Mouse (Mus musculus) gonadal fat pad, adult 2 months (tissue): Measurements from ENCODE around the gene Prpf4. TPM values are rescaled to one million over a fixed set of nuclear protein-coding genes. Genes with fewer than 3 reads are reported as not detected.

ENCODE experiments used
- DNase-seq: peaks from one replicate; pipeline ENCODE4 v3.0.0-alpha.2; 2012; ENCODE audit warnings: low read depth
- polyA plus RNA-seq: library from polyadenylated mRNA; depleted of rRNA; stranded (reverse); fragments of >200 nt; gene quantifications from 2 replicates; pipeline ENCODE4 v1.2.3, GENCODE M21; 2012; rRNA removed

The Prpf4 gene
- polyA plus RNA-seq: 13.7 and 14.8 TPM in 2 replicates

DNA sequence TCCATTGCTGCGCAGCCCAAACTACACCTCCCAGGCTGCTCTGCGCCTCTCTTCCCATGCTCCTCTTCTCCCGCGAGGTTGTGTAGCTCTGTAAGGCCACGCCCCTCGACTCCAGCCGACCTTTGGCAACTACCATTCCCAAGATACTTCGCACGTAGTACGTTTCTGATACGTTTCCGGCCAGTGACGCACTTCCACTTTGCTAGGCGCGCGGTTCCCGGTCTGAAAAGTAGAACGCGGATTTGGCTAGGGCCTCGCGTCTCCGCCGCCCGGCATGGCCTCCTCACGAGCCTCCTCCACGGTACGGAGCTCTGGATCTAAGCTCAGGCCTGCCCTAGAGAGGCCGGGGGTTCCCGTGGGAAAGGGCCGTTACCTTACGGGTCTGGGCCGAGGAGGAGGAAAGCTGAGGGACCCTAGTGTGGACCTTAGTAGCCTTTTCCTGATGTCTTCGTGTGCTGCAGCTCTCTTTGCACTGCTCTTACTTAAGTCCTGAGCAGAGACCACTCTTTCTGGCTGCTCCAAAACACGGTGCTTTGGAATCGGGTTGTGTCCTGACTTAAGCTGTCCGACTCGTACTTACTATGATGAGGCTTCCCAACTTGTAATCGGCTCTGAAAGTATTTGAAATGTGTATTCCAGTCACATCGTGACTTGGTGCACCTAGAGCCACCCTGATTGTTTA lies at the start of gene Prpf4, which contains the start of gene Cdc26:
Gene Prpf4 (plus strand): TSS at position 197 of the 682 bp plus-strand sequence.
Gene Cdc26 (minus strand): TSS at position 42 of the 682 bp plus-strand sequence.
- DNase-seq: peak; percentile 89

DNA sequence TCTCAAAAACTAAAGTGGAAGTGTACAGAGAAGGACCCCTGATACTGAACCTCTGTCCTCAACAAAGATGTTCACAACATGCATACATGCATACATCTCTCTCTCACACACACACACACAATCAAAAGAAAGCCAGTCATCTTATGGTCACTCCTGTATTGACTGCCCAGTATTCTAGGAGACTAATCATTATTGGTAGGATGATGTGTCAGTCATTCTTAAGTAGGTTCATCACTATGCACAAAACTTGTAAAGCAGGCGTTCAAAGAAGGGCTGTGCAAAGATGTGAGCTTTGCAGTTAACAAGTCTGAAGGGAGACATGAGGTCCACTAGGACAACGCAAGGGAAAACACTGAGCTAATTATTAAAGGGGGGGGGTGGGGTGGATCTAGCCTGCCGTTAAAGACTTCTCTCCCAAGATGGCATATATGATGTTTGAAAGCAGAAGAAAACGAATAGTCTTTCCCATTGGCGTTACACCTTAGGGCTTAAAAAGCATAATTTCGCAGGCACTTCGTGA lies 49.3 kb upstream of the Prpf4 start:
- no peak for DNase-seq

DNA sequence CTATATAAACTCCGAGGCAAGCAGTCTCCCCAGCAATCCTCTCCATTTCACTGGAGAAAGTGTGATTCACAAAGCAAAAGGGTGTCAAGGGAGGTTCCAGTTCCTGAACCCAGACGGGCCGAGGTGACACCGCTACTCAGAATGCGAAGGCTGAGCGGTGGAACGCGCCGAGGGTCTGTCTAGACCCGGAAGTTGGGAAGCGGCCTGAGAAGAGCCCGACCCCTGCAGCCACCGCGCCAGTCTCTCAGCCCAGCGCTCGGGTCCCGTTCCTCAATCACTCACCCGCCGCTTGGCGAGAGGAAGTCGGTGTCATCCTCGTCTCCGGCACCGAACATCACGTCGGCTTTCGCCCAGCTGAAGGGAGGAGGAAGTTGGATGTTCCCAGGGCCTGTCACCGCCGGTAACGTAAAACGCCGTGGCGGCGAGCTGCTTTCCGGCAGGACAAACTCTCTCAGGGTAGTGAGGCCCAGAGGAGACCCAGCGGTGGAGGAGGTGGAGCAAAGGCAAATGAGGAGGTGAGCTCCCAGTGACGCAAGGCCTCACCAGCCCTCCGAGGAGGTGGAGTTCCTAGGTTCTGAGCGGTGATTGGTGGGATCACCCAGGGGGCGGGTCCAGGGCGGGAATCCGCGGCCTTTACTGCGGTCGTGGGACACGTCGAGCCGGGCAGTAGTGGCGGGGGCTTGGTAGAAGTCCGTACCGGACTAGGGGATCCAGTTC lies 48.4 kb upstream of the Prpf4 start, which contains the start of the genes Fkbp15 and Slc31a1:
Gene Fkbp15 (minus strand): TSS at position 461 of the 717 bp plus-strand sequence.
Gene Slc31a1 (plus strand): TSS at position 640 of the 717 bp plus-strand sequence.
- DNase-seq: peak; percentile 83

DNA sequence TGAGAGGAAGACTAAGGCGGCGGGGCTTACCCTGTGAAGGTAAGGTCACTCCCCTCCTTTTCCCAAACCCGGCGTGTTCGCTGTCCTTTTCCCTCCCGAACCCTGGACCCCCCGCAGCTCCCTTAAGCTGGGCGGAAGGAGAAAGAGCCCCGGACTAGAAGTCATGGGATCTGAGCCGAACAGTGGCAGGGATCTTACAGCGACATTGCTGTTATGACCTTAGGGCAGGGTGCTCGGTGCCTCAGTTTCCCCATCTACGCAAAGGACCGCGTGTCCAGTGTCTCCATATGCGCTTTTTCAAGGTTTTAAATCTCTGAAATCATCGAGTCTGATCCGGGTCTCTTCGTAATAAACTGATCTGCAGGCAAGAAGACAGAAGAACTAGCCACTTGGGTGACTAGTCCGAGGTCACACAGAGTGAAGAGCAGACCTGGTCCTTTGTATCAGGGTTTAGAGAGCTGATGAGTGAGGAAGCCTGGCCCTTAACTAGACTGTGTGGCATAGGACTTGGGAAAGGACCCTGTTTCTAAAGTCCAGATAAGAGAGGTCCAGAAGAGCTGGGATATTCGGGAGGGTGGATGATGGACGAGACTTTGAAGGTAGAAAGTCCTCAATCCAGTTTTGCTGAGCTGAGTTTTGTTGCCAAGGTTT lies 47.7 kb upstream of the Prpf4 start:
- no peak for DNase-seq

DNA sequence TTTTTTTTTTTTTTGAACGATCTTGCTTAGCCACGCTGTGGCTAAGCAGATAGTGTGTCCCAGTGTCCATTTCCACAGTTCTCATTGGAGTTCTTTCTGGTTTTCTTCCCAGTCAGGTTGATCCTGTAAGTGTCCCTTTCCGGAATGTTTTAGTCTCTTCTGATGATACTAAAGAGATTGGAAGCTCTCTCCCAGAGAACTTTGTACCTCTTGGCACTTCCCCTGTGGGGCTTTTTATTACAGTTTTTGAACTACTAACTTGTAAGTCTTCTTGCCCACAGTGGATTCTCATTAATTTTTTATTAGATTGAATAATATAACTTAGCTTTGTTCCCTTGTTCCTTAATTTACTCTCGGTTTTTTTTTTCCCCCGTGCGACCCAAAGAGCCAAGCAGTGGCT lies 47.0 kb upstream of the Prpf4 start:
- no peak for DNase-seq

DNA sequence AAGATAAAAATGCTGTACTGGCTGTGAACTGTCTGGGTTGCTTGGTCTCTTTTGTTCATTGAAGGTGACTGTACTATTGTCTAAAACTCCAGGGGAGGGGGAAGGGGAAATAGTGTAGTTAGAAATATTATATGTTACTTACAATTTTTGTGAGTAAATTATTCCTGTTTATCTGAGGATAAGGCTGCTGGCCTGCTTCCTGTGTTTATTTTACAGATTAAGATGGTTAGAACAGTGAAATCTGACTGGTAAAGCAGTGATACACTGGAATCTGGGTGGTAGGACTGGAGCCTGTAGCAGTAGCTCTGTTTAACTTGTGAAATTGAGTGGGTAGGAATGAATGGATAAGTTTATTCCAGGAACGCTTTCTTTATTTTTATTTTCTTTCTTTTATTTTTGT lies 46.6 kb upstream of the Prpf4 start:
- DNase-seq: no peak

DNA sequence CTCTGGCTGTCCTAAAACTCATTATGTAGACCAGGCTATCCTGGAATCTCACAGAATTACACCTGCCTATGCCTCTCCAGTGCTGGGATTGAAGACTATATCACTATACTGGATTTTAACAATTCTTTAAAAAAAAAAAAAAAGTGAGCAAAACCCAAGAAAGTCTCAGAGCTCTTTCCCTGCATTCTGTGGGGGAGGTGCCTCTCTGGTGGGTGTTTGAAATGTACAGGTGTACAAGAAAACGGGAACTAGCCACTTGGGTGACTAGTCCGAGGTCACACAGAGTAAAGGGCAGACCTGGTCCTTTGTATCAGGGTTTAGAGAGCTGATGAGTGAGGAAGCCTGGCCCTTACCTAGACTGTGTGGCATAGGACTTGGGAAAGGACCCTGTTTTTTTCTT lies 46.2 kb upstream of the Prpf4 start:
- no peak for DNase-seq

DNA sequence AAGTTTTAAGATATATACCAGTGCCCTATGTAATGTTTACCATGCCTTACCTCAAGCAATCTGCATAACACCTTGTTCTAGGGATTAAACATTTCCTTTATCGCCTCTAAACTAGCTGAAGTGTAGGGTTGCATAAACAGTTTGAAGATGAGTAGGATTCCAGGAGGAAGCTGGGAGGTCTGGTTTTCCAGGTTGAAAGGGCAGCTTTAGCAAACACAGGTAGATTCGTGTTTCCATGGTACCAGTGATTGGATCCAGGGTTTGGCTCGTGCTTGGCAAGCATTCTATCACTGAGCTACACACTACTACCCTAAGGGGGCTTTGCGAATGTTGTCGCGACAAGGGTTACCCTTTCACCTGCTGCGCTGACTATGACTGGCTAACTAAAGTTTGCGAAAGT lies 44.3 kb upstream of the Prpf4 start:
- DNase-seq: peak; percentile 66

DNA sequence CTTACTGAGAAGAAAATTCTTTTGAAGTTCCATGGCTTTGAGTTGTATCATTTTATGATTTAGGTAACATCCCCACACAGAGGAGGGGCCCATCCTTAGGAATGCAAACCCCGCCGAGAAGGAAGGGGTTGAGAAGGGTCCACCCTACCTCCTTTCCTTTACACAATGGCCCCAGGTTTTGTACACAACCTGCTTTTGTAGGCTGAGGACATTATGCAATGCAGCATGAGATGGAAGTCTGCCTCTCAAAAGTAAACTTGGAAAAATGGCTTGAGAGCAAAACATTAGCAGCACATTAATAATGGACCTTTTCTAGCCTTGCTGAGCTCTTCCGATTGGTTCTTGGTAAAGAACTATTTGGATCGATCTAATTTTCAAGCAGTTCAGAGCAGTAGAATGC lies 42.3 kb upstream of the Prpf4 start:
- DNase-seq: no peak

DNA sequence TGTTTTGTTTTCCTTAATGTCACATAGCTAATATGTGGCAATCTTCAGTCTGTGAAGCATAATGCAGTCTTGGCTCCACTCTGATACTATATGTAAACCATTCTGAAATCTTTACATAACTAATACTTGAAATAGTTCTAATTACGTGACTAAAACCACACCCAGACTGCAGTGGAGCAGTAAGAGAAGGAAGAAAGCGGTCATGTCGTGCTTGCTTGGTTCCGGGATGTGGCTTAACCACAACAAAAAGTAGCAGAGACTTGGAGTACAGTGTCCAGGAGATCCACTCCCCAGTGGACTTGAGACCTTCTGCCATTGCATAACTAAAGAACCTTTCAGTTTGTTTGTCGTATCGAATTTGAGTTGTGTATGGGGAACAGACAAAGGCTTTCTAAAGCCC lies 41.0 kb upstream of the Prpf4 start:
- no peak for DNase-seq

DNA sequence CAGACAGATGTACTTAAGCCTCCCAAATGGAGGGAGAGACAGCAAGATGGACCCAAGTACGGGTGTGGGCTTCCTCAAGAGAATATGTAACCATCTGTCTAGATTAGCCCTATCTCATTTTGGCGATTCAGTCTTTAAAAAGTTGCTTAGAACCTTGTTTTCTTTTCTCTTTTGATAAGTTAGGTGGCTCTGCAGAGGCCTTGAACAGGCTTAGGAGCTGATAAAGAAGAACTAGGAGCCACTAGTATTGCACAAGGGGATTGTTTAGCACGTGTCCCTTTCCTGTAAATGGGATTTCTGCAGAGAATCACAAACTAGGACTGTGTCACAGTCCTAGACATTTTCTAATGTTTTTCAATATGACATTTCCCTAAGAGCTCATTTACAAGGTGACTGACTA lies 39.5 kb upstream of the Prpf4 start:
- no peak for DNase-seq

DNA sequence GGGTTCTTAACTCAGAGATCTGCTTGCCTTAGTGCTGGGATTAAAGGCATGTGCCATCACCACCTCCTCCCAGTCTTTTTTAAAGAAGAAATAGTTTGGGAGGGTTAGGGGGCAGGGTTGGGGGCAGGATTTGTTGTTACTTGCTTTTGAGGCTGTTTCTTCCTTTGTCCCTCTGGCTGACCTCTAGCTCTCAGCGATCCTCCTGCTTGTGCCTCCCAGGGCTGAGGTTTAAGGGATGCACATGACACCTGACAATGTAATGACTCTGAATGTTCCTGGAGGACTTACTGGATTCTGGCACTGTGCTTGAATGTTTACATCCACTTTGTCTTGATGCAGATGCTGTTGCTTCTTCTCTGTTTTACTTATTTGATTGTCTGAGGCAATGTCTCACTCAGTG lies 36.2 kb upstream of the Prpf4 start:
- no peak for DNase-seq

DNA sequence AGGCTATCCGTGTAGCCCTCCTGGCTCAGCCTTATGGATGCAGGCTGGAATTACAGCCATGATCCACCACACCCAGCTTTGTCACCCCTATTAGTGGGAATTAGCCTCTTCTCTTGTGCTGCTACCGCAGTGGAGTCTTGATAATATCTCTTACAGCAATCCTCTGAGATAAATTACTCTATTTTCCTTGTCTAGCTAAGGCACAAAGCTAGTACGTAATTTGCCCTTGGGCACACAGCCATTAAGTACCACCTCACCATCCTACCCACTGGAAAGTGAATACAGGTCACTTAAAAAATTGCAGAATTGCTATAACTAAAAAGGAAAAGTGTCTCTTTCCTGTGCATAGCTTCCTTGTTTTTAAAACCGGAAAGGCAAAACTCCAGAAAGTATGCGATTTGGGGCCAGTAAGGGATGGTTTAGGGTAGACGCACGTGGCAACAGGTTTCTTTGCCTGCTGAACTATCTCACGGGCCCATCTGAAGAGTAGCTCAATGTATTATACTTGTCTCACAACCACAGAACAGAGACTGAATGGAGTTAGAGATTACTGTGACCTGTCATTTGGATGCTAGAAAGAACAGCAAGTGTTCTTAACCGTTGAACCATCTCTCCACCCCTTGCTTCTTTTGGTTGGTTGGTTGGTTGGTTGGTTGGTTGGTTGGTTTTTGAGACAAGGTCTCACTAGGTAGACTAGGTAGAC lies 35.6 kb upstream of the Prpf4 start:
- DNase-seq: no peak

DNA sequence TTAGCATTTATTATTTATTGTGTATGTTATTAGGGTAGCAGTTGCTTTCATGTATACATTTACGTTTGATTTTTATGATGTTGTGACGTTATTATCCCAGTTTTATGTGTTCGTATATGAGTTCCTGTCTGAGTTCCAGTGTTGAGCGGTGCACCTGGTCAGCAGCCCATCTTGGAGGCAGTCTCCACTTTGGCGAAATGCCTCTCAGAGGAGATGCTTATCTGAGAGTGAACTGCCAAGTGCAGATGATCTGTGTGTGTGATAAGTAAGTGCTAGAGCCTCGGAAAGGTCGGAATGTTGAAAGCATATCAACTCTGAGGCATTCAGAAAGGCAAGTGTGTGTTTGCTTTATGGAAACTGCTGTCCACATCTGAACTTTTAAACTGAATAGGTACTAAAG lies 34.9 kb upstream of the Prpf4 start:
- DNase-seq: no peak

DNA sequence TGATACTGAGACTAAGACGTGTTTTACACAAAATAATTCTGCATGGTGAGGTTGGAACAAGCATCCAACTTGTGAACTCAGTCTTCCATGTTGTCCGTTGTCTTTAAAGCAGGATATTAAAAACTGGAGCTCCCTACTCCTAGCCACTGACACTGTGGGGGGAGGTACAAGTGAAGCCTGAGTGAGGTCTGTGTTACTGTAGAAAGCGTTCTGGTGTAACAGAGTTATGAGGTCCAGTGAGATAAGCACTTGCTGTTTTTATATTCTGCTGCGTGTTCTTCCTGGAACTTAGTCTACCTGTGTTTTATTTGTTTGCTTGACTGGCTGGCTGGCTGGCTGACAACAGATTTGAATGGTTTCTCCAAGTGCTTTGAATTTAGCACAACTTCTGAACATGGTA lies 34.3 kb upstream of the Prpf4 start:
- DNase-seq: no peak

DNA sequence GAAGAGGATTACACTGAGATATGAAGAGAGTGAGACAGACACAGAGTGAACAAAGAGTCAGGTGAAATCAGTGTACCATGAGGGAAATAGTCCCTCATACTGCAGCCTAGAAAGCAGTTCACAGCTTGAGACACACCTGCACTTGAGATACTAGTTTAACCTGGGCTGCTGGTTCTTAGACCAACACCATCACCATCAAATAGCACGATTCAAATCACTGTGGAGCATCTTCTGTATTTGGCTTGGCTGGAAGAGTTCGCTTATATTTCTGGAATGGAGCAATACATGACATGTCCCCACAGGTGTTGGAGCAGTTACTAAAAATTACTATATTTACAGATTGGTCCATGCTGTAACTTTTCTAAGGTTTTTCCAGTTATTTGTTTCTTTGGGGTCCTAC lies 32.5 kb upstream of the Prpf4 start:
- peak; percentile 87 for DNase-seq

DNA sequence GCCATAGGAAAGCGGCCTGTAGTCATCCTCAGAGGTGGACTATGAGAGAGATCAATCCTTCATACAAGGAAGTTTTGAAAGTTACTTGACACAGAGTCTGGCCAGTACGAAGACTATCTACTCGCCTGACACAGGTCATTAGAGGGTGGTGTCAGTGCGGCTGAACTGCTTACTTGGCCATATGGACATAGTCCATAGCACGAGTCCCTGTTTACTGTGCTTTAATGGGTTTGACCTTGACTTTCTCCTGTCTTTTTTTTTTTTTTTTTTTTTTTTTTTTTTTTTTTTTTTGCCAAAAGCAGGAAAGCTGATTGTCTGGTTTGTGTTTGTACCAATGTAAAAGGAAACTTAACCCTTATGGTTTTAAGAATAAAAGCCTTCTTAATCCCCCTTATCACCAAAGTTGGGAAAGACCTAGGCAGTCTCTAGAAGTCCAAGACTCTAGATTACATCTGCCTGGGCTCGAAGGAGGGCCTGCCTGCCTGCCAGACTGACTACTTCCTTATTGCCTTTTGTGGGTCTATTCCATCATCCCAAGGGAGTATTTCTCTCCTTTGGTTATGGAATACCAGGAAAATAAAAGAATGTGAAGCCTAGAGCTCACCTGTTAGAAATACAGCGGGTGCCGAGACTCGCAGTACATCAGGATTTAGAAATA lies 28.7 kb upstream of the Prpf4 start:
- no peak for DNase-seq

DNA sequence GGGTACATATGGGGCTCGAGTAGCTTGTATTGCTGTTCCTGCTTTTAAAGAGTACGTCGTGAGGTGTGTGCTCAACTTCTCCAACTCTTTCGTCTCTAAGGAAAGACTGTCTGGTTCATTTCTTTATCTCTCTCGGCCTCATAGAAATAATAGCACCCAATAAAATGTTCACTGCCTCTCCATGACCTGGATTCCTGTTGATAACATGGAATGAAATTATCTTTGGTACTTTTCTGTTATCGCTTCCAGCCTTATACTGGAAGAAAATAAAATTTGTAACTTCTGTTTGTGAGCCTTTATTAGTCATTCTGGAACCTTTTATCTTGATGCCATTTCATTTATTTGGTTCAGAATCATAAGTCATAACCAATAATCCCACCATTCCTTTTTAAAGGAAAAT lies 25.4 kb upstream of the Prpf4 start:
- DNase-seq: no peak

DNA sequence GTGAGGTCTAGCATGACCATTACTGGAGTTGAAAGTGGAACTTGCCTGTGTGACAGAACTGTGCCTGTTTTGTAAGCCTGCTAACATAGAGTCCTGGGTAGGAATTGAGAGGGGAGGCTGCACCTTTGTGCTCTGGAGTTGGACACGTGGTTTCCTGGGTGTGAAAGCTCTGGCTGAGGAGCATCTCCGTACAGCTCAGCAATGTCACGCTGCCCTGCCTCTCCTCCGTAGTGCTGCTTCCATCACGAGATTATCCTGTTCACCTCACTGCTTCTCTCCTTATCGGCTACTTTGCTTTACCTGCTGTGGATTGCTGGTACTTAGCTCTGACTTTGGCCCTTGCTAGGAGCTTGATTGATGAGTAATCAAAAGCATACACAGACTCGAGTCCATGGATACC lies 24.8 kb upstream of the Prpf4 start:
- no peak for DNase-seq

DNA sequence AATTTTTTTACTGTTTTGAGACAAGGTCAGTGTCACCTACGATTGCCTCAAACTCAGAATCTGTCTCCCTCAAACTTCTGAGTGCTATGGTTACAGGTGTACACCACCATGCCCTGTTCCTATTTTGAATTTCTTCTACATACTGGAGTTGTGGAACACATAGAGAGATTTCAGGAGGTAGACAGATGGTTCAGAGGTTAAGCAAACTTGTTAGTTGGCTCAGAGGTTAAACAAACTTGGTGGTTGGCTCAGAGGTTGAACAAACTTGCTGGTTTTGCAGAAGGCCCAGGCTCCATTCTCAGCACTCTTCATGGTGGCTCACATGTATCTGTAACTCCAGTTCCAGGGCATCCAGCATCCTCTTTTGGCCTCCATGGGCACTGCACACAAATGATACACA lies 24.4 kb upstream of the Prpf4 start:
- DNase-seq: no peak

DNA sequence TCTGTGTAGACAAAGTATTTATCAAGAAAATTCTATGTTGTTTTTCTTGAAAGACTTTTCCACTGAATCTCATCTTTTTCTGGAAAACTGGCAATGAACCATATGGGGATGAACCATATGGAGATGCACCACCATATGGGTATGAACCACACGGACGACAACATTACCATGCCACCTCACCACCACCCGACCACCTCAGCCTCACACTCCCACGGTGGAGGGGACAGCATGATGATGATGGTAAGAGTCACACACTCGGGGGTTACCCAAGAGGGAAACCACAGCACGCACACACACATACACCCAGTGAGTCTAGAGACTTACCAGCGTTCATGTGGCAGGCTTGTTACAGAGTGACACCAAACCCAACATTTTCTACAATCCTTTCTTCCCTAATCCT lies 23.2 kb upstream of the Prpf4 start:
- DNase-seq: no peak
